Mouse (Mus musculus): ENCODE results near the gene Macf1. TPM values are rescaled to one million over a fixed set of nuclear protein-coding genes. Genes with fewer than 3 reads are reported as not detected.

Gene Macf1
- total and polyA plus RNA-seq, 3 experiments, result 39.3 to 169 (median 129) TPM

- DNase-seq (ENCODE audit: low spot score) (no peak), ATAC-seq (ENCODE audit: extremely low read depth, insufficient number of reproducible peaks, low FRiP score, poor library complexity, severe bottlenecking) (no peak)
- H3K27me3 ChIP-seq (ENCODE audit: insufficient read depth, low read length), result no peaks in the 10 kb centered on the region
- H3K9me3 ChIP-seq (replicated peaks), result no peaks in the 10 kb centered on the region
- H3K36me3 ChIP-seq (replicated peaks), result no peaks in the 10 kb centered on the region
- TF ChIP-seq GATA2 (IDR thresholded peaks at IDR 0.05; ENCODE audit: borderline replicate concordance, low read depth, low read length) (no peak), GATA1 (IDR thresholded peaks at IDR 0.05; ENCODE audit: borderline replicate concordance, low read length) (no peak), CTCF (IDR thresholded peaks at IDR 0.05; ENCODE audit: low read depth, low read length) (no peak)
- peaks cover 54% of the 10 kb centered on the region for H3K4me1 ChIP-seq (ENCODE audit: insufficient read depth, low read depth, low read length)
- no peak overlapping the region for H3K4me3 ChIP-seq (ENCODE audit: low read depth, low read length)
Measured at GRCm38 (mm10) chr4:123415566-123415965, 268.6 kb downstream of the Macf1 start.

- no peak for ATAC-seq (ENCODE audit: extremely low read depth, insufficient number of reproducible peaks, low FRiP score, poor library complexity, severe bottlenecking)
- no peak for DNase-seq (ENCODE audit: low spot score)
- Histone ChIP-seq H3K4me1 (ENCODE audit: insufficient read depth, low read depth, low read length) (peaks cover 64% of the 10 kb centered on the region), H3K9me3 (replicated peaks) (no peaks in the 10 kb centered on the region), H3K27me3 (ENCODE audit: insufficient read depth, low read length) (no peaks in the 10 kb centered on the region), H3K4me3 (ENCODE audit: low read depth, low read length) (no peak overlapping the region), H3K36me3 (replicated peaks) (peaks cover 15% of the 10 kb centered on the region)
- TF ChIP-seq TAL1 (conservative IDR thresholded peaks at IDR 0.05; ENCODE audit: low read depth, low read length) (no peak), GATA2 (IDR thresholded peaks at IDR 0.05; ENCODE audit: borderline replicate concordance, low read depth, low read length) (no peak), CTCF (IDR thresholded peaks at IDR 0.05; ENCODE audit: low read depth, low read length) (no peak), GATA1 (IDR thresholded peaks at IDR 0.05; ENCODE audit: borderline replicate concordance, low read length) (no peak), POLR2AphosphoS5 (IDR thresholded peaks at IDR 0.05; ENCODE audit: insufficient replicate concordance, low read depth, low read length) (no peak)
Measured at GRCm38 (mm10) chr4:123413876-123414275, 270.3 kb downstream of the Macf1 start.

GRCm38 (mm10) chr4:123412981-123413380 is 271.2 kb downstream of the Macf1 start:
- Histone ChIP-seq H3K4me3 (ENCODE audit: low read depth, low read length) (no peak overlapping the region), H3K4me1 (ENCODE audit: insufficient read depth, low read depth, low read length) (peaks cover 64% of the 10 kb centered on the region), H3K27me3 (ENCODE audit: insufficient read depth, low read length) (no peaks in the 10 kb centered on the region), H3K9me3 (replicated peaks) (no peaks in the 10 kb centered on the region), H3K36me3 (replicated peaks) (peaks cover 23% of the 10 kb centered on the region)
- TF ChIP-seq GATA2 (IDR thresholded peaks at IDR 0.05; ENCODE audit: borderline replicate concordance, low read depth, low read length), result no peak
- no peak for TF ChIP-seq GATA1 (IDR thresholded peaks at IDR 0.05; ENCODE audit: borderline replicate concordance, low read length)
- no peak for TF ChIP-seq TAL1 (conservative IDR thresholded peaks at IDR 0.05; ENCODE audit: low read depth, low read length)
- no peak for TF ChIP-seq POLR2AphosphoS5 (IDR thresholded peaks at IDR 0.05; ENCODE audit: insufficient replicate concordance, low read depth, low read length)
- TF ChIP-seq CTCF (IDR thresholded peaks at IDR 0.05; ENCODE audit: low read depth, low read length), result no peak
- no peak for DNase-seq (ENCODE audit: low spot score)
- no peak for ATAC-seq (ENCODE audit: extremely low read depth, insufficient number of reproducible peaks, low FRiP score, poor library complexity, severe bottlenecking)

DNA sequence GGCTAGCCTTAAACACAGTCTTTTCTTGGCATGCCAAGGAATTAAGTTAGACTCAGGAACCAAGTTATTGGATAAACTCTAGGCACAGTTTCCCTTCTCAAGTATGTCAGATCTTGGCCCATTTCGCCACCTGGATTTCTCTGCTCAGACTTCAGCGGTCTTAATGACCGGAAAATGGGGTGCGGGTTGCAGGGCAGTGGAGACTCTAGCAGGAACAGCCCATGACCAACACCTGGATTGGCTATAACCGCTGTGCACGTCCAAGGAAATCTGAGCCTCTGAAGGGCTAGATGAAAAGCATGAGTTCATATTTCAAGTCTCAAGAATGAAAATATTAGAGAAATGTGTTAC is 271.7 kb downstream of the Macf1 start:
- Histone ChIP-seq H3K36me3 (replicated peaks) (peaks cover 28% of the 10 kb centered on the region), H3K27me3 (ENCODE audit: insufficient read depth, low read length) (no peaks in the 10 kb centered on the region), H3K9me3 (replicated peaks) (no peaks in the 10 kb centered on the region), H3K4me1 (ENCODE audit: insufficient read depth, low read depth, low read length) (peaks cover 65% of the 10 kb centered on the region), H3K4me3 (ENCODE audit: low read depth, low read length) (peak overlapping the region; percentile 93)
- ATAC-seq (ENCODE audit: extremely low read depth, insufficient number of reproducible peaks, low FRiP score, poor library complexity, severe bottlenecking), result no peak
- no peak for TF ChIP-seq TAL1 (conservative IDR thresholded peaks at IDR 0.05; ENCODE audit: low read depth, low read length)
- TF ChIP-seq CTCF (IDR thresholded peaks at IDR 0.05; ENCODE audit: low read depth, low read length), result no peak
- TF ChIP-seq POLR2AphosphoS5 (IDR thresholded peaks at IDR 0.05; ENCODE audit: insufficient replicate concordance, low read depth, low read length), result no peak
- no peak for TF ChIP-seq GATA1 (IDR thresholded peaks at IDR 0.05; ENCODE audit: borderline replicate concordance, low read length)
- no peak for TF ChIP-seq GATA2 (IDR thresholded peaks at IDR 0.05; ENCODE audit: borderline replicate concordance, low read depth, low read length)
- DNase-seq (ENCODE audit: low spot score), result no peak

DNA sequence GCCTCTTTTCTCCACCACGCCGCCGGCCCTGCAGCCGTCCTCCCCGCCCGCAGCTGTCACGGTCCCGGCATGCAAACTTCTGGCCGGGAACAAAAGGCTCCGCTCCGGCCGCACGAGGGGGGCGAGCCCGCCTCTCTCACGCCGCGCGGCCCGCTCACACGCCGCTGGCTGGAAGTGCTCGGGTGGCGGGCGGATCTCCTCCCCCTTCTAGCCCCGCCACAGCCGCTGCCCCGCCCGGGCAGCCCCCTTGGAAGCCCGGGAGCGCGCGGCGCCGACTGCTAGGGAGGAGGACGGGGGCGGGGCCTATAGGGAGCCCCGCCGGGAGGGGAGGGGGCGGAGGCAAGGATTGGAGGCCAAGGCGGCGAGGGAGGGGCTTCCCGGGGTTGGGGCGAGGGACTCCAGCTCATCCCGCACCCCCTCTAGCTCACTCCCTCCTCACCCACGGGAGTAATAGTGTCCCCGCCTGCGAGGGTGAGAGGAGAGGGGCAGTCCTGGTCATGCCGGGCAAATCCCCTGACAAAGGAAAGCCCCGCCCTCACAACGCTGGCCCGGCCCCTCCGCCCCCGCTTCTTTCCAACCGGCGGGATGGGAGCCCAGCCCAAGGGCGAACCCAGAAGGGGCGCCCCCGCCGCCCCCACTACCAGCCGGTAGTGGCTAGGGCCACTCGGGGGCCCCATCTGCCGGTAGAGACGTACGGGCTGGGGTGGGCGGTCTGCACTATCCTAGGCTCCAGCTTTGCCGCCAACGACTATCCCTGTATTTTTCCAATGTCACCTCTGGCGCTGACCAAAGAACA is 272.2 kb downstream of the Macf1 start:
- Histone ChIP-seq H3K36me3 (replicated peaks) (peaks cover 31% of the 10 kb centered on the region), H3K9me3 (replicated peaks) (no peaks in the 10 kb centered on the region), H3K27me3 (ENCODE audit: insufficient read depth, low read length) (no peaks in the 10 kb centered on the region), H3K4me3 (ENCODE audit: low read depth, low read length) (peak overlapping the region; percentile 93), H3K4me1 (ENCODE audit: insufficient read depth, low read depth, low read length) (peaks cover 64% of the 10 kb centered on the region)
- ATAC-seq (ENCODE audit: extremely low read depth, insufficient number of reproducible peaks, low FRiP score, poor library complexity, severe bottlenecking) (peak; percentile 73), DNase-seq (ENCODE audit: low spot score) (peak; percentile 96)
- TF ChIP-seq GATA2 (IDR thresholded peaks at IDR 0.05; ENCODE audit: borderline replicate concordance, low read depth, low read length) (no peak), GATA1 (IDR thresholded peaks at IDR 0.05; ENCODE audit: borderline replicate concordance, low read length) (no peak), POLR2AphosphoS5 (IDR thresholded peaks at IDR 0.05; ENCODE audit: insufficient replicate concordance, low read depth, low read length) (no peak), CTCF (IDR thresholded peaks at IDR 0.05; ENCODE audit: low read depth, low read length) (no peak), TAL1 (conservative IDR thresholded peaks at IDR 0.05; ENCODE audit: low read depth, low read length) (no peak)

- TF ChIP-seq GATA1 (IDR thresholded peaks at IDR 0.05; ENCODE audit: borderline replicate concordance, low read length), result no peak
- no peak for TF ChIP-seq POLR2AphosphoS5 (IDR thresholded peaks at IDR 0.05; ENCODE audit: insufficient replicate concordance, low read depth, low read length)
- no peak for TF ChIP-seq CTCF (IDR thresholded peaks at IDR 0.05; ENCODE audit: low read depth, low read length)
- no peak for TF ChIP-seq GATA2 (IDR thresholded peaks at IDR 0.05; ENCODE audit: borderline replicate concordance, low read depth, low read length)
- no peak for TF ChIP-seq TAL1 (conservative IDR thresholded peaks at IDR 0.05; ENCODE audit: low read depth, low read length)
- DNase-seq (ENCODE audit: low spot score) (no peak), ATAC-seq (ENCODE audit: extremely low read depth, insufficient number of reproducible peaks, low FRiP score, poor library complexity, severe bottlenecking) (peak; percentile 16; the same call in 1 of the 2 replicates)
- Histone ChIP-seq H3K27me3 (ENCODE audit: insufficient read depth, low read length) (no peaks in the 10 kb centered on the region), H3K4me1 (ENCODE audit: insufficient read depth, low read depth, low read length) (peaks cover 64% of the 10 kb centered on the region), H3K36me3 (replicated peaks) (peaks cover 36% of the 10 kb centered on the region), H3K9me3 (replicated peaks) (no peaks in the 10 kb centered on the region), H3K4me3 (ENCODE audit: low read depth, low read length) (peak overlapping the region; percentile 93)
Measured at GRCm38 (mm10) chr4:123411006-123411731, 273.0 kb downstream of the Macf1 start.
